Mouse (Mus musculus) thymus, postnatal 0 days (tissue): ENCODE data around the gene Syvn1. TPM values are rescaled to one million over a fixed set of nuclear protein-coding genes. Genes with fewer than 3 reads are reported as not detected.
A peak's percentile ranks its signal among the peaks of the same experiment; 100 is the strongest.

Experiments used
- DNase-seq: peaks from one replicate; pipeline ENCODE4 v3.0.0-alpha.2; 2015; ENCODE audit warnings: low spot score
- polyA plus RNA-seq: library from polyadenylated mRNA; unstranded; fragments of >200 nt; fragmentation: Nextera tagmentation; extraction: Ambion mirVana; gene quantifications from 2 replicates; pipeline ENCODE4 v1.2.1, GENCODE M21; 2015

Gene Syvn1
- polyA plus RNA-seq, 1 experiment from 2014 or later: 15.1 TPM

DNA sequence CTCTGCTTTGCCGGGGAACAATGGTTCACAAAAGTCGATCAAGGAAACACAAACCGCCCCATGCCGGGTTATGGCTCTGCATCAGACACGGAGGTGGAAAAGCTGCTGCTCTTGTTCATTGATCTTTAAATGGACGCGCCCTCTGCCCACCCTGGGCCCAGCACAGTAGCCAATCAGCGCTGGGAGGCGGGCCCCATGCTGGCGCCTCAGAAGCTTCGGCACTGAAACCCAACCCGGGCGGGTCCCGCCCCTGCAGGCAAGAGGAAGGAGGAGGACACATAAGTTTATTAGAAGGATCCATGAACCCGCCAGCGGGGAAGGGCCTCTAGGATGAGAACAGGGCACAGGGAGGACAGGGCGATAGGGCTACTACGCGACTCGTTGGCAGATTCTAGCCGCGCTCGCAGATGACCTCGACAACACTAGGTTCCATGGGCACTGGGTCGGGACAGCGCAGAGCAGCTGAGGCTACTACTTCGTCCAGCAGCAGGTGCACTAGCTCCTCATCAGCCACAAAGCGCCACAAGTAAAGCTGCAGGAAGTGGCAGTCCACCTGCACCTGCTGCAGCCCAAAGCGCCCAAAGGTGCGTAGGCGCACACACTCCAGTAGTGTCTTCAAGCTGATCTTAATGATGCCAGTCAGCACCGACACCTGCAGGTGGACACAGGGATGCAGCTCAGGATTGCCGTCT lies 21.5 kb downstream of the Syvn1 start, which contains the start of gene Tm7sf2:
Gene Tm7sf2, minus strand, starts transcription at position 650 of the 692 bp plus-strand sequence.
- DNase-seq: peak; percentile 87

DNA sequence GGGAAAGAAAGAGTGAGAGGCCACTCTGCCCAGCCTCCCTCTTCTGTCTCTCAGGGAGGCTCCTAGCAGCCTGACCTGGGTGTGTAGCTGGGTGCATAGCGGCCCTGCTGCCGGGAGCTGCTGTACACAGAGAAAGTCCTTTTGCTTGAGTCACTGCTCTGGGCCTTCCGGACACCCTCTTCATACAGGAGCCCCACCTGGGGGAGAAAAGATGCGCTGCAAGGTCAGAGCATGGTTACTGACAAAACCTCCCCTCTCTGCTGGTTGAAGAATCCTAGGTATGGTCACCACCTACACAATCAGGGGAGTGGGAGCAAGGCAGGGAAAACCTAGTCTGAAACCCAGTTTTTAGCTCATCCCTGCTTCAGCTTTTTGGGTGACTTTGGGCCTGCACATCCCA lies 22.6 kb downstream of the Syvn1 start:
- peak; percentile 30 for DNase-seq

GRCm38 (mm10) chr19:6069851-6070250 lies 23.5 kb downstream of the Syvn1 start:
- no peak for DNase-seq

- no peak for DNase-seq
These were observed 24.3 kb downstream of the Syvn1 start for GRCm38 (mm10) chr19:6070571-6071250.

DNA sequence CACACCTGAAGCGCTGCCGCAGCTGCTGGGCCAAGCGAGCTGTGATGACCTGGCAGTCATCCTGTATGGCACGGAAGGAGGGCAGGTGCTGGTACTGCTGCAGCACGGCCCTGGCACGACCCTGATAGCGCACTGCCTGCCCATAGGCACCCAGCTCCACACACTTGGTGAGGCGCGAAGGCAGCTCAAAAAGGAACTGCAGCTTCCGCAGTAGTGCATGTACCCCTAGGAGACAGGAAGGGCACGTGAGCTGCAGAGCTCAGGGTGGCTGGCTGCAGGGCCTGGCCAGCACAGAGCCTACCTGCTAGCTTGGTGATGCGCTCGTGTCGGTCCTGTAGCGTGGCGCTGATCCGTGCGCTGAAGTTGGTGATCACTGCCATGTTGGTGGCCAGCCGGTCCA lies 24.9 kb downstream of the Syvn1 start:
- DNase-seq: no peak

- no peak for DNase-seq
These were observed 27.5 kb downstream of the Syvn1 start for GRCm38 (mm10) chr19:6073889-6074288.

GRCm38 (mm10) chr19:6076564-6077393 lies 30.4 kb downstream of the Syvn1 start, which contains the start of gene Vps51:
Gene Vps51 (minus strand): TSS chr19:6077231.
- peak; percentile 90 for DNase-seq

GRCm38 (mm10) chr19:6079983-6080480 lies 33.7 kb downstream of the Syvn1 start, which contains the start of gene Tmem262:
Gene Tmem262 (plus strand): TSS chr19:6080033.
- DNase-seq: no peak

DNA sequence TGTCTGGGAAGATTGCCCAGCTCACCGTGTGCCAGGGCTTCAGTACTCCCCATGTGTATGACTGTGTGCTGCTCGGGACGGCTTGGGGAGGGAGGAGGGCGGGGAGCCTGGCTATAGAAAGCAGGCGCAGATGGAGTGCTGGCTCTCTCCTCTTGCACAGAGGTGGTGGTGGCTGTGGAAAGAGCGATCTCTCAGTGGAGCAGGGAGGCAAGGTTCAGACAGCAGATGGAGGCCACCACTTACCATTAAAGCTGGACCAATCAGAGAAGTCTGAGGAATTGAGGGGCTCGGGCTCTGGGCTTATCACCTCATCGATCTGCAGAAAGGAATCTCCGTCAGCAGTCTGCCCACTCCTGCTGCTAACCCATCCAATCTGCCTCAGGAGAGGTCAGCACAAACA lies 35.8 kb downstream of the Syvn1 start, which contains the start of gene Gm28374:
Gene Gm28374, minus strand, starts transcription at position 101 of the 400 bp plus-strand sequence.
- no peak for DNase-seq

DNA sequence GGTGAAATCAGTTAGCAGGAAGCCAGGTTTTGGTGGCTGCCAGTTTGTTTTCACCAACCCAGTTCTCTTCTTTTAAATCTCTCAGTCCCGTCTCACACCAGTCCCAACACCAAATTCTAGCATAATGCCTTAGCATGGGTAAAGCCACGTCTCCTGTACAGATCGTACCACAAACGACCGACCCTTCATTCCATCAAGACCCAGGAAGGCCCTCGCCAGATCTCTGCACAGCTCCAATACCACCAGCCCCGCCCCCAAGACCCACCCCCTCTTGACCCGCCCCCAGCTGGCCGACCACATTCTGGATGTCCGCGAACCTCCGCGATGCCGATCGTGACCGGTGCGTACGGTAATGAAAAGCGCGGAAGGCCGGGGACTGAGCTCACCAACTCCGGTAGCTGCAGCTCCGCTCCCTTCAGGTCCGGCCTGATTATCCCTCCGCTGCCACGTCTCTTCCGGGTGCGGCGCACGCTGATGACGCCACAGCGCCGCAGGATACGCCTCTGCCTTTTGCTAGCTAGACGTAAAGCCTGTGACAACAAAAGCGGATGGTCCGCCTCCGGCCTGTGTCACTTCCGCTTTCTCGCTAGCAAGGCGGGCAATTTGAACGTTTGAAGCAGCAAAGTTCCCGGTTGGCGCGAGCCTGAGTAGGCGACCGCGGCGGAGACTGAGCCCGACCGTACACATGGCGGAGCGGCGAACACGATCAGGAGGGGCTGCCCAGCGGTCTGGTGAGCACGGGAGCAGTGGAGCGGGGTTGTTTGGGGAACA lies 38.3 kb downstream of the Syvn1 start, which contains the start of the genes Zfpl1 and Cdca5:
Gene Zfpl1, minus strand, starts transcription at position 479 of the 771 bp plus-strand sequence.
Gene Cdca5, plus strand, starts transcription at position 506 of the 771 bp plus-strand sequence.
- DNase-seq: peak; percentile 99

DNA sequence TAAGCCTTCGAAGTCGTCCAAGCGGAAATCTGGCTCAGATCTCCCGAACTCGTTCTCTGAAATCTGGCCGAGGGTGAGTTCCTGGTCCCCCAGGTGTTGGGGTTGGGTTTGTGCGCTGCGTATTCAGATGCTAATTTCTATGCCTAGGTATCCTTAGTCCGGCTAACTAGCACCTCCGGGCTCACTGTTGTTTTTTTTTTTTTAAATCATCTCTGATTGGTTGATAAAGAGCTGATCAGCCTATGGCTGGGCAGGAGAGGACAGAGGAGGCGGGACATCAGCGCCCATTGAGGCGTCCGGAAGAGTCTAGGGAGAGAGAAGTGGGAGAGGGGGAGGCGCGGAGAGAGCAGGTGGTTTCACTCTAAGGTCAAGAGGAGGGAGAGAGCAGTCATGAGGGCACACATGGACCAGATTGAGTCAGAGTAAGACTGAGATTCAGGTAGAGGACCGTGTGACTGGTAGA lies 39.1 kb downstream of the Syvn1 start:
- peak; percentile 67 for DNase-seq

DNA sequence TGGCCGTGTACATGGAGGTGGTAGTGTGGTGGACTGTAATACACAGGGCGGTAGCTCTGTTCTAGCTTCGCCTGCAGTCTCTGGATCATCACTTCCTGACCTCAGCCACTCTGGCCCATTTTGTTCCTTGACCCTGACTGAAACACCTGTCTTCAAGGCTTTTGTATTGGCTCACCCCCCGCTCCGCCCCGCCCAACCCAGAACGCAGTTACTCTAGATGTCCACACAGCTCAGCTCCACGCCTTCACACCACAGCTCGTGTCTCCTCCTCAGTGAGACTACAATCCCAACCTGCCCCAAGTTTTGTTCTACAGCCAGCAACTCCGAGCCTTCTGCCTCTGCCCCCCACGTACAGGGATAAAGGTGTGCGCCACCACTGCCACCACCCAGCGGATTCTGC lies 42.5 kb downstream of the Syvn1 start:
- DNase-seq: no peak

DNA sequence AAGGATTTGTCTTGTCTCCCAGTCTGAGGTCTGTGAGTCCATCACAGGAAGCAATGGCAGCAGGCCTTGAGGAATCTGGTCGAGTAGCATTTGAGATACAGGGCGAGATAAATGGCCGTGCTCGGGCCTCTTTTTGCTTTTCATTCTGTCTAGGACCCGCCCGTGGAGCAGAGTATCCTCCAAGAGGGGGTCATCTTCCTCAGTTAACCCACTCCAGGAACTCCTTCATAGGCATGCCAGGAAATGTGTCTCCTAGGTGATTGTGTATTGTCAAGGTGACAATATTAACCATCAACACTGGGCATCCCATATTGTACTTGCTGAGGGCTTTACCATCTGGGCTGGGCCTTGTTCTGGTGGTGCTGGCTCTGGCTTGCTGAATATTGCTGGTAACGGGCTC lies 47.7 kb downstream of the Syvn1 start, which contains the start of gene AC131692.1:
Gene AC131692.1, plus strand, starts transcription at position 301 of the 400 bp plus-strand sequence.
- no peak for DNase-seq

DNA sequence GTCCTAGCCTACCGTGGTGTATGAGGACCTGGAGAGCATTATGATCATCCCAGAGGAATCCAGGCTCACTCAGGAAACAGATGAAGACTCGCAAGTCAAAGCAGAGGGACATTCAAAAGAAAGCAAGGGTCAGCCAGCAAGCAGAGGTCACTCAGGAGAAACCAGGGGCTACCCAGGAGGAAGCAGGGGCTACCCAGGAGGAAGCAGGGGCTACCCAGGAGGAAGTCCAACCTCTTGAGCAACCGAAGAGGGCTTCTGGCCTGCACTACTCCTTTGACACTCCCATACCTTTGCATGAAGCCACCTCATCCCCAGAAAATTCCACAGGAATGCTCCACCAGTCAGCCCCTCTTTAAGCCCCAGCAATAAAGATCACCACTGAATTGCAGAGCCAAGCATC lies 51.5 kb downstream of the Syvn1 start:
- DNase-seq: no peak

DNA sequence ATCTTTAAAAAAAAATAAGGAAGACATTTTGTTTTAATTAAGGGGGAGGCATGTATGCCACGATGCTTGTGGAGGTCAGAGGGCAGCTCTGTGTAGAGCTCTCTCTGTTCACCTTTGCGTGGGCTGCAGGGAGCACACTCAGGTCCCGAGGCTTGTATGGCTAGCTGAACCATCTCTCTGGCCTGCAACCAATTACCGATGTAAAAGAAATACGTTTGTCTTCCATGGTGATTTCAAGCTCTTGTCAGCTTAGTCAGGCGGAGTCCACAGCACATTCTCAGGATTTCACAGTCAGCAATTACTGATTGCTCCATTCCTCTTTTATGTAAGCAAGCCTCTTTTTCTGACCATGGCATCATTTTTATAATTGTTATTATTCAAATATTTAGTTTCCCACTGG lies 54.8 kb downstream of the Syvn1 start:
- no peak for DNase-seq

- no peak for DNase-seq
These were observed 55.9 kb downstream of the Syvn1 start for GRCm38 (mm10) chr19:6102169-6102853.
